Mouse (Mus musculus): ENCODE results near the gene Zfp526. TPM values are rescaled to one million over a fixed set of nuclear protein-coding genes. Genes with fewer than 3 reads are reported as not detected.

Zfp526 gene
- polyA plus RNA-seq, 1 experiment from 2014 or later, result 3.4 TPM

- 67% methylated on average over 5 of the region's 5 CpGs for WGBS
- ATAC-seq (ENCODE audit: insufficient number of reproducible peaks, low FRiP score, low TSS enrichment, low read depth), result no peak
Measured at GRCm38 (mm10) chr7:25232101-25232648, 10.9 kb downstream of the Zfp526 start.

GRCm38 (mm10) chr7:25233061-25233460, 11.8 kb downstream of the Zfp526 start:
- H3K9me3 ChIP-seq (ENCODE audit: control insufficient read depth, low read length), result no peaks in the 10 kb centered on the region
- H3K27me3 ChIP-seq (ENCODE audit: control insufficient read depth, insufficient read depth, low read length), result no peaks in the 10 kb centered on the region
- H3K4me1 ChIP-seq (ENCODE audit: control insufficient read depth, insufficient read depth, low read length), result peaks cover 7% of the 10 kb centered on the region; the same call in 1 of the 2 replicates
- peaks cover 51% of the 10 kb centered on the region for H3K36me3 ChIP-seq (ENCODE audit: control insufficient read depth, insufficient read depth, low read length)
- no peak for DNase-seq (ENCODE audit: low spot score)
- 78% methylated on average over 2 of the region's 2 CpGs for WGBS
- no peak for ATAC-seq (ENCODE audit: insufficient number of reproducible peaks, low FRiP score, low TSS enrichment, low read depth)
- no peak overlapping the region for H3K27ac ChIP-seq (replicated peaks; ENCODE audit: low read depth, low read length)
- no peak overlapping the region for H3K4me2 ChIP-seq (ENCODE audit: low read depth, severe bottlenecking)
- H3K9ac ChIP-seq (ENCODE audit: low read length), result no peak overlapping the region
- H3K4me3 ChIP-seq (ENCODE audit: low read depth, low read length), result no peak overlapping the region

More at GRCm38 (mm10) chr7:25232101-25232648, 10.9 kb downstream of the Zfp526 start:
- Histone ChIP-seq H3K9me3 (ENCODE audit: control insufficient read depth, low read length) (no peaks in the 10 kb centered on the region), H3K9ac (ENCODE audit: low read length) (no peak overlapping the region), H3K27me3 (ENCODE audit: control insufficient read depth, insufficient read depth, low read length) (no peaks in the 10 kb centered on the region), H3K4me3 (ENCODE audit: low read depth, low read length) (no peak overlapping the region; the same call in 1 of the 2 replicates), H3K27ac (replicated peaks; ENCODE audit: low read depth, low read length) (no peak overlapping the region), H3K4me2 (ENCODE audit: low read depth, severe bottlenecking) (no peak overlapping the region), H3K36me3 (ENCODE audit: control insufficient read depth, insufficient read depth, low read length) (peaks cover 57% of the 10 kb centered on the region), H3K4me1 (ENCODE audit: control insufficient read depth, insufficient read depth, low read length) (peaks cover 7% of the 10 kb centered on the region; the same call in 1 of the 2 replicates)
- DNase-seq (ENCODE audit: low spot score), result no peak

- WGBS, result 86% methylated on average over 5 of the region's 5 CpGs
- Histone ChIP-seq H3K36me3 (ENCODE audit: control insufficient read depth, insufficient read depth, low read length) (peaks cover 31% of the 10 kb centered on the region), H3K4me2 (ENCODE audit: low read depth, severe bottlenecking) (no peak overlapping the region)
Measured at GRCm38 (mm10) chr7:25235526-25235925, 14.3 kb downstream of the Zfp526 start.

DNA sequence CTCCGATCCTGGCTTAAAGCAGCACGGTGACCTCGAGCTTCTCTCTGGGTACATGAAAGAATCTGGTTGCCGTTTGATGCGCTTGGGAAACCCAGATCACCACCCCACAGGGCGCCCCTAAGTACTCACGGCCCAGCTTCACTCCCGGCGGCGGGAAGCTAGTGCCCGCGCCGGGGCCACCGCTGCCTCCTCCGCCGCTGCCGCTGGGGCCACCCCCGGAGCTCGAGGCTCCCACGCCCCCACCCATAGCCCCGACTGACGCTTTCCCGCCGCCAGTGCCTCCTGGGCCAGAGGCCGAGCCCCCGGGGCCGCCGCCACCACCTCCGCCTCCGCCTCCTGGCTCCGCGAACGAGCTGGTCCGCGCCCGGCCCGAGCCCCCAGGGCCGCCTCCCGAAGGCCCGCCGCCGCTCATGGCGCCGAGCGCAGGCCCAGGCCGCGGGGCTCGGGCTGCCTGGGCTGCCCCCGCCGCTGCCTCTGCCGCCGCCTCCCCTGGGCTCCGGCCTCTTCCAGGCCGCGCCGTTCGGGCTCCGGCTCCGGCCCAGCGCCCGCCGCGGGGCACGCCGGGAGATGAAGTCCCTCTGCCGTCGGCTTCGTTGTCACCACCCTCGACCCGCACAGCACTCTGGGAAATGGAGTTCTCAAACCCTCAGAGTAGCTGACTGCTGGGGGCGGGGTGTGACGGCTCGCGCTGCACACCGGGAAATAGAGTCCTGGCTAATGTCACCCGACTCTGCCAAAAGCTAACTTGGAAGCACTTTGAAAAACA, 16.2 kb downstream of the Zfp526 start, which contains the start of gene Gsk3a:
TSS of gene Gsk3a (minus strand) at position 603 of the 766 bp plus-strand sequence.
- H3K36me3 ChIP-seq (ENCODE audit: control insufficient read depth, insufficient read depth, low read length), result peaks cover 16% of the 10 kb centered on the region
- no peaks in the 10 kb centered on the region for H3K9me3 ChIP-seq (ENCODE audit: control insufficient read depth, low read length)
- ATAC-seq (ENCODE audit: insufficient number of reproducible peaks, low FRiP score, low TSS enrichment, low read depth) (peak; percentile 87), DNase-seq (ENCODE audit: low spot score) (peak; percentile 97)
- H3K27me3 ChIP-seq (ENCODE audit: control insufficient read depth, insufficient read depth, low read length), result no peaks in the 10 kb centered on the region
- H3K4me3 ChIP-seq (ENCODE audit: low read depth, low read length), result peak within 1 kb of the TSS; percentile 84
- peak within 1 kb of the TSS; percentile 96 for H3K9ac ChIP-seq (ENCODE audit: low read length)
- under 1% methylated on average over 51 of the region's 76 CpGs for WGBS
- H3K4me1 ChIP-seq (ENCODE audit: control insufficient read depth, insufficient read depth, low read length), result peaks cover 7% of the 10 kb centered on the region; the same call in 1 of the 2 replicates
- peak within 1 kb of the TSS; percentile 15; the same call in 1 of the 2 replicates for H3K27ac ChIP-seq (replicated peaks; ENCODE audit: low read depth, low read length)
- peak within 1 kb of the TSS; percentile 80 for H3K4me2 ChIP-seq (ENCODE audit: low read depth, severe bottlenecking)

More at GRCm38 (mm10) chr7:25235526-25235925, 14.3 kb downstream of the Zfp526 start:
- no peak for ATAC-seq (ENCODE audit: insufficient number of reproducible peaks, low FRiP score, low TSS enrichment, low read depth)
- Histone ChIP-seq H3K4me3 (ENCODE audit: low read depth, low read length) (no peak overlapping the region), H3K27ac (replicated peaks; ENCODE audit: low read depth, low read length) (no peak overlapping the region), H3K9me3 (ENCODE audit: control insufficient read depth, low read length) (no peaks in the 10 kb centered on the region), H3K4me1 (ENCODE audit: control insufficient read depth, insufficient read depth, low read length) (peaks cover 7% of the 10 kb centered on the region; the same call in 1 of the 2 replicates), H3K9ac (ENCODE audit: low read length) (no peak overlapping the region), H3K27me3 (ENCODE audit: control insufficient read depth, insufficient read depth, low read length) (no peaks in the 10 kb centered on the region)
- no peak for DNase-seq (ENCODE audit: low spot score)

DNA sequence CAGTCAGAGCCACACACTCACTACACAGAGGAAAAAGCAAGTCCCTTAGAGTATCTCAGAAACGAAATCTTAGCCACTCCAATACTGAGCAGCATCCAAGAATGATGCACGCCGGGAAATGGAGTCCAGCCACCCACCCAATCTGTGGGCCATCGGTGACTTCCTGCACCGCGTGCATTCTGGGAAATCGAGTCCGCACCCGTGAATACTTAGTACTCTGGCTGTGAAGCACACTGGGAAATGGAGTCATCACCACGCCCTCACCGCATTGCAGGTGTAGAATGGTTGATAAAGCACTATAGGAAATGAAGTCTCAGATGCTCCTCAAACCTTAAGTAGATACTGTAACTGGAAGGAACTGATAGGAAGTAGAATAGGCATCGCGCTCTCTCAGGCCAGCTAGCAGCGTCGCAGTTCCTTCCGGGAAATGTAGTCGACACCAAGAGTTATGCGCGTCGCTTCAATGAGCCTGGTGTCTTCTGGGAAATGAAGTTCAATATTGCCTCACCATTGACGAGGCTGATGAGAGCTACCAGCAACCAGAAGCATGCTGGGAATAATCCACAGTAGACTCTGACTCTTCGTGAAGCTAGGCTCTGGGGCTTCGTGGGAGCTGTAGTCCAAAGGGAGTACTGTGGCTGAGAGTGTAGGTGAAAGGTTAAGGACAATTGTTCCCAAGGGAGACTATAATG, 16.9 kb downstream of the Zfp526 start:
- Histone ChIP-seq H3K9ac (ENCODE audit: low read length) (0 out of 2 replicates have a peak overlapping the region, but pooled peaks have one; percentile 96), H3K36me3 (ENCODE audit: control insufficient read depth, insufficient read depth, low read length) (peaks cover 13% of the 10 kb centered on the region; the same call in 1 of the 2 replicates), H3K4me1 (ENCODE audit: control insufficient read depth, insufficient read depth, low read length) (peaks cover 7% of the 10 kb centered on the region; the same call in 1 of the 2 replicates), H3K9me3 (ENCODE audit: control insufficient read depth, low read length) (no peaks in the 10 kb centered on the region), H3K27me3 (ENCODE audit: control insufficient read depth, insufficient read depth, low read length) (no peaks in the 10 kb centered on the region), H3K4me2 (ENCODE audit: low read depth, severe bottlenecking) (peak overlapping the region; percentile 80), H3K4me3 (ENCODE audit: low read depth, low read length) (peak overlapping the region; percentile 84), H3K27ac (replicated peaks; ENCODE audit: low read depth, low read length) (no peak overlapping the region)
- DNase-seq (ENCODE audit: low spot score), result peak; percentile 93
- whole genome bisulfite sequencing, result 0% methylated on average over 23 of the region's 23 CpGs
- ATAC-seq (ENCODE audit: insufficient number of reproducible peaks, low FRiP score, low TSS enrichment, low read depth), result peak; percentile 92

DNA sequence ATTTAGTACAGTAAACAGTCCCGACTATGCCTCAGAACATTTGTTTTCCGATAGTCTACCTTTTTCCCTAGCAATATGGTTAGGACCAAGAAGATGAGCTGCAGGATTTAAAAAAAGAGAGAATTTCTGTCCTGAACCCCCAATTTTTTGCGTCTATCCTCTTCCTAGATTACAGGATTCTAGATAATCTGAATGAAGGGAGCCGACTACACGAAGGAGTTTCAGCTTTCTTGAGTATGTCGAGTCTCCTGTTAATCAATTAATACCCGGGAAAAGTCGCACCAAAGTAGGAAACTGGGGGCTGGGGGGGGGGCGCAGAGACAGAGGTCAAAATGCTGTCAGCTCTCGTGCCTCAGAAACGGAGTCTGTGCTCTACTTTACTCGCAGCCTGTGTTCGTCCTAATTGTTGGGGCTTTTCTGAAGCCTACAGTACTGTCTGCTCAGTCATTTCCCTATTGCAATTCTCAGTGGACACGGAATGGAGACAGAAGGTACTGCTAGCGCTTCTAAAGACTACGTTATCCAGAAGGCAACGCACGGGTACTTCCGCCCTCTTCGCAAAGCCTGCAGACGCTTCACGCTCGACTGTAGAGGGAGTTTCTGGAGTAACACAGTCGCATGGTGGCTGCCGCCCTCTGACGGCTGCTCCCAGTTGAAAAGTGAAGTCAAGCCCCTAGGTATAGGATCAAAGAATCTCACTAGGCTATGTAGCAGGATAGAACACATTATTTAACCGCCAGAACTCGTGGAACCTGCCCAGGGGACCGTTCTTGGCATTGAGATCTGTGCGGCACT, 17.8 kb downstream of the Zfp526 start:
- Histone ChIP-seq H3K27ac (replicated peaks; ENCODE audit: low read depth, low read length) (no peak overlapping the region), H3K4me2 (ENCODE audit: low read depth, severe bottlenecking) (peak overlapping the region; percentile 80), H3K9me3 (ENCODE audit: control insufficient read depth, low read length) (no peaks in the 10 kb centered on the region), H3K4me1 (ENCODE audit: control insufficient read depth, insufficient read depth, low read length) (peaks cover 7% of the 10 kb centered on the region; the same call in 1 of the 2 replicates), H3K36me3 (ENCODE audit: control insufficient read depth, insufficient read depth, low read length) (peaks cover 10% of the 10 kb centered on the region; the same call in 1 of the 2 replicates), H3K27me3 (ENCODE audit: control insufficient read depth, insufficient read depth, low read length) (no peaks in the 10 kb centered on the region), H3K4me3 (ENCODE audit: low read depth, low read length) (peak overlapping the region; percentile 84), H3K9ac (ENCODE audit: low read length) (no peak overlapping the region)
- peak; percentile 40 for ATAC-seq (ENCODE audit: insufficient number of reproducible peaks, low FRiP score, low TSS enrichment, low read depth)
- peak; percentile 83 for DNase-seq (ENCODE audit: low spot score)
- 4% methylated on average over 30 of the region's 30 CpGs for WGBS

DNA sequence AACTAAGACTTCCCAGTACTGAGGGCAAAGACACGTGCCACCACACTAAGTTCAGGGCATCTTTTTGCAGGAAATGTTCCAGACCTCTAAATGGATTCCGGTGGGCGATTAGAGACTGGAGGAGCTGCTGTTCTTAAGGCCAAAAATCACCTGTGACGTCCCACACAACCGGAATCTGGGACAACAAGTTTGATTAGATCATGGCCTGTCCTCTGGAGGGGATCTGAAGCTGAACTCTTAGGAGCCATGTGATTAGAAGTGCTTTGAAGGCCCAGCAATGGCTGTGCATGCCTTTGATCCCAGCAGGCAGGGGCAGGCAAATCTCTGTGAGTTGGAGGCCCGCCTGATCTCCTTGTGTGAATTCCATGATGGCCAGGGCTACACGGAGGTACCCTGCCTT, 19.4 kb downstream of the Zfp526 start:
- no peak for ATAC-seq (ENCODE audit: insufficient number of reproducible peaks, low FRiP score, low TSS enrichment, low read depth)
- H3K36me3 ChIP-seq (ENCODE audit: control insufficient read depth, insufficient read depth, low read length), result peaks cover 8% of the 10 kb centered on the region

More for the DNA sequence above, 19.4 kb downstream of the Zfp526 start:
- Histone ChIP-seq H3K9ac (ENCODE audit: low read length) (no peak overlapping the region), H3K27ac (replicated peaks; ENCODE audit: low read depth, low read length) (no peak overlapping the region), H3K4me1 (ENCODE audit: control insufficient read depth, insufficient read depth, low read length) (peaks cover 7% of the 10 kb centered on the region; the same call in 1 of the 2 replicates), H3K4me3 (ENCODE audit: low read depth, low read length) (no peak overlapping the region), H3K27me3 (ENCODE audit: control insufficient read depth, insufficient read depth, low read length) (no peaks in the 10 kb centered on the region), H3K9me3 (ENCODE audit: control insufficient read depth, low read length) (no peaks in the 10 kb centered on the region), H3K4me2 (ENCODE audit: low read depth, severe bottlenecking) (no peak overlapping the region)
- no peak for DNase-seq (ENCODE audit: low spot score)
- WGBS, result 55% methylated on average over 7 of the region's 7 CpGs

All from limb, embryonic 11.5 days (tissue).